Mouse (Mus musculus) c-Kit-positive CD71-negative TER-119-negative erythroid progenitor cells, embryonic 14.5 days (primary cell): ENCODE data around the gene Maco1.
"Not testable (repeated sequence)": the region's sequence is repeated elsewhere in the genome, so short reads cannot be mapped to it uniquely, and the experiment has no call there.

Source experiments
- DNase-seq: peaks from one replicate; pipeline ENCODE4 v3.0.0-alpha.2; 2013; ENCODE audit warnings: low read depth

Gene Maco1

DNA sequence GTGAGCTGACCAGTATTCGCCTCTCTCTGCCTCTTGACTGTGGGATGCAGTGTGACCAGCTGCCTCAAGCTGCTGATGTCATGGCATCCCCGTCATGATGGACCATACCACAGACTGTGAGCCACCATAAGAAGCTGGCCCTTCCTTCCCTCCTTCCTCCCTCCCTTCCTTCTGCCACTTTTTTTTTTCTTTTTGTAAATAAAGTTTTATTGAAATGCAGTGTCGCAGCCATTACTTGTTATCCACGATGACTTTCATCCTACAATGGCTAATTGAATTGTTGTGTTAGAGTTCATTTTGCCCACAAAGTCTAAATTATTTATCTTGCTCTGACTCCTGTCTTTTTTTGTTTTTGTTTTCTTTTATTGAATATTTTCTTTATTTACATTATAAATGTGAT lies 5.3 kb upstream of the Maco1 start:
- no peak for DNase-seq

DNA sequence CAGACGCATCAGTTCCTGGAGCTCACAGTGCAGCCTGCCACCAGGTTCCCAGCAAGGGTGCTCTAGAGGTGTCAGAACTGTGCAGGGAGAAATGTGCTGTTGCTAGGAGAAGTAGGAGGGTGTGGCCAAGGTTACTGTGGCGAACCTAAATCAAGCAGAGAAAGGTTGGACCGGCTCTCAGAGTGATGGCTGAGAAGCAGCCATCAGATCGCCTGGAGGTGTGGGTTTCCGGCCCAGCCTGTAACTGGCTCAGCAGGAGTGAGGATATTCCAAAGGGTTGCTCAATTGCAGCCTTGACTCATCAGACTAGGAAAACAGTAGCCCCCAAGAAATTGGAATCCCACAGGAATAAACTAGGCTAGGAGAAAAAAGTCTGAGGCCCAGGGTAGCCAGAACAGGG lies 3.4 kb upstream of the Maco1 start:
- no peak for DNase-seq

DNA sequence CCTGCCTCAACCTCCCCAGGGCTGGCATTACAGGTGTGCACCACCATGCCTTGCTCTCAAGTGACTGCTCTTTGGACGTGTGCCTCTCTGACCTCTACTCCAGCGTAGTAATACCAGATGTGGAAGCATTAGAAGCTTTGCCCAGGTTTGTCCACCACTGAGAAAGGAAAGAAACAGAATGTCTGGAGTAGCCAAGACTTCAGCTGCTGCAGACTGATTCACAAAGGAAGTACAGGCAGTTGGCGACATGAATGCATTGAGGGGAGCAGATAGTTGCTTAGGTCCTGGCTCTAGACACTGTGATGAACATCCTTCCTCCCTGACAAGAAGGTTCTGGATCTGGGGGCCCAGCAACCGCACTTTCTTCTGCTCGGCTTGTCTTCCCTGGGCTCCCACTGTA lies 2.9 kb upstream of the Maco1 start:
- DNase-seq = no peak

DNA sequence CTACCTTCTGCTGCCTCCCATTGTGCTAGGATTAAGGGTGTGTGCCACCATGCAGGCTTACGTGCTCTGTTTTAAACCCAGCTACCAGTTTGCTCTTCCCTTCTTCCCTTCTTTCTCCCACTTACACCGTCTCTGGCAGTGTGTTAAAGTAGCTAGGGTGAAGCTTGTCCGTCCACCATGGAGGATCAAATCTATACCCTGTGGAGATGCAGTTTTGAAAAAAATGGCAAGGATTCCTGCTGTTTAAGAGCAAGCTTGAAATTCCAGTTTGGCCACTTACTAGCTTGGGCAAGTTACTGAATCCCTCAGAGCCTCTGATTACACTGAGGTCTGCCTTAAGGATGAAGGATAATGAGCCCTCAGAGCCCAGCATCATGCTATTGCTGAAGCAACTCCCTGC lies 2.2 kb upstream of the Maco1 start:
- DNase-seq = no peak

GRCm38 (mm10) chr4:134853637-134854485 lies 716 bp upstream of the Maco1 start:
- peak; percentile 83 for DNase-seq

DNA sequence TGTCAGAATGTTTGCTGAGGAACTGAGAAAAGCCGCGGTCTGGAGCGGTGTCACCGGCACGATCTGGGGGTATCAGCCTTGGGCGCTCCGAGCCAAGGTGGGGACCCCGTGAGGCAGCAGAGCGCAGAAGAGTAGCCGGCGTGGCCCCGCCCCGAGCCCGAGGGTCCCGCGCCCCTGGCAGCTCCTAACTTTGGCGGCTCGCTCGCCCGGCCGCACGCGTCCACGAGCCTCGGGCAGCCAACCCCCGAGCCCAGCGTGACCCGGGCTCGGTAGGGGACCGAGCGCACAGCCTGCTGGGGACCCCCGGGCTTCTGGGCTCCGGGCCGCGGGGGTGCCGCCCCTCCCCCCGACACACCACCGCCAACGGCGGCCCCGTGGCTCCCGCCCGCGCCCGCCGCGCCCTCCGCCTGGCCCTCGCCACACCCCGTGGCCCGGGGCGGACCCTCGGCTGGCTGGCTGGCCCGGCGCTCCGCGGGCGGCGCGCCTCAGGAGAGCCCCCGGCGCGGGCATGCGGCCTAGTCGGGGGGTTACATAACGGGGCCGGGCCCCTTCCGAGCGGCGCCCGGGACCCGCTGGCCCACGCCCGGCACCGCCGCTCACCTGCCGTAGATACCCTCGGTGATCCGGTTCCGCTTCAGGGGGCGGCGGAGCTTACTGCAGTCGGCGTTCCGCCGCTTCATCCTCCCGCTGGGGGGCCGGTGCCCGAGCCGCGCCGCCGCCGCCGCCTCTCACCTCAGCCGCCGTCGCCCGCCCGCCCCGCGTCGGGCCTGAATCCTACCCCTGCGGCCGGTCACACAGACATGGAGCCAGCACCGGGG lies 498 bp downstream of the Maco1 start:
- DNase-seq = no peak

- no peak for DNase-seq
Measured at GRCm38 (mm10) chr4:134851876-134852275, 1.3 kb downstream of the Maco1 start.

DNA sequence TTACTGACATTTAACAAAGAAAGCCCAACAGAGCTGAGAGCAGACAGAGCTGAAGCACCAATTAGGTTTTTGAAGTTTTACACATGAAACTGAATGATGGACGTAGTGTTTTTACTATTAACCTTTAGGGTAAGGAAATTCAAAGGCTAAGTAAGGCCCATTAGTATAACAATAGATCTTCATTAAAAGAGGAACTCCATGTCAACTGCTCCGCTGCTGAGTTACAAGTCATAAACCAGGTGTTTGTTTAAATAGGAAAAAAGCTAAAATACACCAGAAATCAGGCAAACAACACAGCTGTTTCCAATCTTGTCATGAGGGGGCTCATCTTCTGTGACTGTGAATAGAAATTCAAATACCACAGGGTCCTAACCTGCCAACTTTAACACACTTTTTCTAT lies 1.9 kb downstream of the Maco1 start:
- no peak for DNase-seq

DNA sequence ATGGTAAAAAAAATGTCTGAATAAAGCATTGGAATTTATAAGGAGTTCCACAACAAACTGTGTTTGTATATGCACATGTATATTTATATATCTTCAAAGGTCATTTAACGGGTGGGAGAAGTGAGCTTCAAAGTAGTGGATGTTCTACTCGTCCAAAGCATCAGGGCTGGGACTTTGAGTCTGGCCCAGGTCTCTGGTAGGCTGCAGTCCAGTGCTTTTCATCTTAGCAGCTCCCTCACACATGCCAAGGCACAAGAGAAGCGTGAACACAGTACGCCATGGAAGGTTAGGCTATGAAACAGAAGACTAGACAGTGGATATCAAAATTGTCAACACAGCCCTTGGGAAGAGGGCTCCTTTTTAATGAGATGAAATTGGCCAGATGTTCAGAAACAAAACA lies 2.6 kb downstream of the Maco1 start:
- no peak for DNase-seq

GRCm38 (mm10) chr4:134847587-134847986 lies 5.6 kb downstream of the Maco1 start:
- no peak for DNase-seq

DNA sequence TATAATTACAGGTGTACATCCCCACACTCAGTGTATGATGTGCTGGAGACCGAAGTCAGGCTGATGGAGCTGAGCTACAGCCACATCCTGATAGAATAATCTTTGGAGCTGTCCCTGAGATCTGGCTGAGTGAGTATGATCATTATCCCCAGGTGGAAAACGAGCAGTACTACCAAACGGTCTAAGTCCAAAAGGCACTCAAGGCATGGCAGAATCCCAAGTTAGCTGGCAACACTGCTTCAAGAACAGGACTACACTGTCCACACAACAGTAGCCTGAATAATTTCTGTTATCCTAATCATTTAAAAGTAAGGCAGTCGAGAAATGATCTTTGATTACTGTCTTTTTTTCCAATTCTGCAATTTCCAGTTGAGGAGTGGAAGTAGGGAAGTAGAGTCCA lies 9.6 kb downstream of the Maco1 start:
- no peak for DNase-seq

DNA sequence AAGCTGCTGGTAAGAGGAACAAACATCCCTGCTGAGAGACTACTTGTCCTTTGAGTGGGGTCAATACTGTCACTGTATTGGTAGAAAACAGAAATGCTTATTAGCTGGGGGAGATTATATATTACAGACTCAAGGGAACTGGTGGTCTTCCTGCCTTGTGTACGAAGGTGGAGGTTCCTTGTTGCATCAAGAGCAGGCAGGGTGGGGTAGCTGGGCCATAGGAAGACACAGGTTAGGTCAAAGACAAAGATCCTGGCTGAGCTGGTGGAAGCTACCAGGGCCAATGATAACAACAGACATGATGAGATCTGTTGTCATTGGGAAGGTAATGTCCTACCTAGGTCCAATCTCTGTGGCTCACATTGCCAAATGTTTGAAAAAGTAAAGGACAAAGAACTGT lies 12.9 kb downstream of the Maco1 start:
- DNase-seq = no peak

DNA sequence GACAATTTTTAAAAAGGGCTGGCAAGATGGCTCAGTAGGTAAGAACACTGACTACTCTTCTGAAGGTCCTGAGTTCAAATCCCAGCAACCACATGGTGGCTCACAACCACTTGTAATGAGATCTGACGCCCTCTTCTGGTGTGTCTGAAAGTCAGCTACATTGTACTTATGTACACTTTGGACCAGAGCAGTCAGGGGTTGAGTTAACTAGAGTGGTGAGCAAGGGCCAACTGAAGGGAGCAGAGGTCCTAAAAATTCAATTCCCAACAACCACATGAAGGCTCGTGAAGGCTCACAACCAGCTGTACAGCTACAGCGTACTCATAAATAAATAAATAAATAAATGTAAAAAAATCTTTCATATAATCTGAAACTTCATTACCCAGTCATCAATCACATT lies 14.4 kb downstream of the Maco1 start:
- DNase-seq = not testable (repeated sequence)

DNA sequence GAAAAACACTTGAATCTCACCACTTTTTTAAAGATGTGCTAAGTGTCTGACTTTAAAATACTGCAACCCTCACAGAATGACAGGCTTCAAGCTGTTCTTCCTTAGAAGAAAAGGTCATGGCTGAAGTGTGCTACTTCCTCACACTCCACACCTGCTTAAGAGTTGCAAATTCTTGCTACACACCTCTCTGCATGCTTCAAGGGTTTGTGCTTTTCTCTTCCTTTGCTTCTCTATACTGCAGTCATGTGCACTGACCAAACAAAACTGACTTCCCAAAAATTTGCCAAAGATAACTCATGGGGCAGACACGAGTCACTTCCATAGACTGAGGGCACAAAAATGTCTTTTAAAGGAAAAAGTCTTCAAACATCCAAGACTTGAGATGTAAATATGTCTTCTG lies 14.9 kb downstream of the Maco1 start:
- DNase-seq = no peak

GRCm38 (mm10) chr4:134835486-134835885 lies 17.7 kb downstream of the Maco1 start:
- DNase-seq = no peak

DNA sequence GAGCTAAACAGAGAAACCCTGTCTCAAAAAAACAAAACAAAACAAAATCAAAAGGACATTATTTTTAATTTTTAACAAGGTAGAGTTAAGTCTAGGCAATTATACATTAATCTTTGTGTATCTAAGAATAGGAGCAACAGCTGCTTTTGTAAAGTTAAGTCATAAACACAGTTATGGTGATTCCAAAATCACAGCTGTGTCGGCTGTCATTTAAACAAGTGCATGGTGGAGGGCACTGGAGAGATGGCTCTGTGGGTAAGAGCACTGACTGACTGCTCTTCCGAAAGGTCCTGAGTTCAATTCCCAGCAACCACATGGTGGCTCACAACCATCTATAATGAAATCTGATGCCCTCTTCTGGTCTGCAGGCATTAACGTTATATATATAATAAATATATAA lies 21.2 kb downstream of the Maco1 start:
- no peak for DNase-seq

- DNase-seq = no peak
Measured at GRCm38 (mm10) chr4:134827806-134828205, 25.3 kb downstream of the Maco1 start.

DNA sequence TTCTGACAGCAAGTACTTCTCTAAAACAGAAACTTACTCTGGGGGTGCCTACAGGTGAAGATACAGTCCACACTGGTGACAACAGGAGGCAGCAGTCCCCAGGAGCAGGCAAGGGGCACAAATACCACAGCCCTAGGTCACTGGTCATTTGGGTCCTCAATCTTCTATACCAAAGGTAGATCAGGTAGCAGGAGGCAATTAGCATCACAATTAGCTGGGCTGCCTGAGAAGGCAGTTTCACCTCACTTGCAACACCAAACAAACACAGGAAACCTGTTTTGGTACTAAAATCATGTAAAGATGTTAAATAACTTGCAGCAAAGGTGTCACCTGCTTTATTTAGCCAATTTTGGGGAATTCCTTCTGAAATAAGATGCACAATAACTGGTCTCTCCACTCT lies 26.8 kb downstream of the Maco1 start:
- DNase-seq = no peak

DNA sequence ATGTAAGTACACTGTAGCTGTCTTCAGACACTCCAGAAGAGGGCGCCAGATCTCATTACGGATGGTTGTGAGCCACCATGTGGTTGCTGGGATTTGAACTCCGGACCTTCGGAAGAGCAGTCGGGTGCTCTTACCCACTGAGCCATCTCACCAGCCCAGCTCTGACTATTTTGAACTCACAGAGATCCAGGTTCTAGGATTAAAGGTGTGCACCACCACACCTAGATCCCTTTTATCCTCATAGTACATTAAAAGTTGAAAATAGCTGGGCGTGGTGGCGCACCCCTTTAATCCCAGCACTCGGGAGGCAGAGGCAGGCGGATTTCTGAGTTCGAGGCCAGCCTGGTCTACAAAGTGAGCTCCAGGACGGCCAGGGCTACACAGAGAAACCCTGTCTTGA lies 27.3 kb downstream of the Maco1 start:
- not testable (repeated sequence) for DNase-seq

DNA sequence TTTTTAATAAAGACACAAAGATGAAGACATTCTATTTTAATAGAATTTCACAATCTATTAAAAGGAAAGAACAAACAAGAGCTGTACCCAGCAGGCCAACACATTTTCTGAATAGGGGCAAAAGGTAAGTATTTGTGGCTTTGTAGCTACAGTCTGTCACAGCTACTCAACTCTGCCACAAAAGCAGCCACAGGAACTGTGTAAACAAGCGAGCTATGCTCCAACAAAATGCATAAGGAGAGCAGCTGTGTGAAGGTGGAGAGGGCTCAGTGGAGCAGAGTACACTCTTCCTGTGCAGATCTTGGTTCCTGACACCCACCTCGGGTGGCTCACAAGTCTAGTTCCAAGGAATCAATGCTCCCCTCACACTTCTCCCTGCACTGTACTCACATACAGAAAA lies 29.6 kb downstream of the Maco1 start:
- no peak for DNase-seq

DNA sequence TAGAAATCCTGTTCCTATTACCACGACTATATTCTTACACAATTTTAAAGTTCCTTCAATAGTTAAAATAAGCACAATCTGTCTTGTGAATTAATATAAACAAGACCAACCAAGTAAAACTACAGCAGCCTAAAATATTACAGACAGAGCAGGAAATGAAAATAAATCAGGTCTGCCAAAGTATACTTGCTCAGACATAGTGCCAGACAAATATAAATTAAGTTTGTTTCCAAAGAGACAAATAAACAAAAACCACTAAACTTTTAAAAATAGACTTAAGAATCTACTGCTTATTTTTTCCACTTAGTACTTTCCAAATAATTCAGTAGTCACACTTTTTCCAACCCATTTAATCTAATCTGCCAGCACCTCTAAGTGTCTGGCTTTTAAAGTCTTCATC lies 32.1 kb downstream of the Maco1 start:
- no peak for DNase-seq

- DNase-seq = no peak
Measured at GRCm38 (mm10) chr4:134817706-134818105, 35.4 kb downstream of the Maco1 start.

DNA sequence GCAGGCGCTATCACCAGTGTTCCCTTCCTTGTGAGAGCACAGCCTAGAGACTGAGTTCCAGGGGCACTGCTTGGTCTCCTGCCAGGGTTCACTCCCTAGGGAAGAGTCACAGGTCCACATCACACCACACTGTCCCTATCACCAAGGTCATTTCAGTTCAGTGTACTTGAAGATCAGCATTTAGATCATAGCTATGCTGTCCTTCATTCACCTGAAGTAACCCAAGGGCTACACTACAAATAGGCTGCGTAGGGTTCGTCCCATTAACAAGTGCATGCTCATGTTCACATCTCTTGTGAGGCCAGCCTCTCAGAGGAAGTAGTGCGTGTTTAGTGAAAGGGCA lies 38.9 kb downstream of the Maco1 start:
- no peak for DNase-seq
